Mouse (Mus musculus) liver, embryonic 16.5 days (tissue): ENCODE measurements around the gene Mterf2. TPM values are rescaled to one million over a fixed set of nuclear protein-coding genes. Genes with fewer than 3 reads are reported as not detected.

Source experiments
- ATAC-seq: fragments of 200-750 bp; cut with Nextera tagmentation; 2 replicates; pipeline ENCODE4 v1.8.0; 2017; ENCODE audit warnings: low read depth, mild to moderate bottlenecking, moderate number of reproducible peaks, moderate library complexity
- H3K27ac ChIP-seq: fragments of 300-500 bp; sonication (generic); 2 replicates; pipeline ENCODE4 v1.5.1; 2014; ENCODE audit warnings: mild to moderate bottlenecking, low read length
- H3K27me3 ChIP-seq: fragments of 300-500 bp; sonication (generic); 2 replicates; pipeline ENCODE4 v1.6.1; 2014; ENCODE audit warnings: low read depth, low read length, mixed read lengths; ENCODE audit not compliant: control insufficient read depth, insufficient read depth
- H3K36me3 ChIP-seq: fragments of 300-500 bp; sonication (generic); 2 replicates; pipeline ENCODE4 v1.6.1; 2014; ENCODE audit warnings: mild to moderate bottlenecking; ENCODE audit not compliant: control insufficient read depth, insufficient read depth
- H3K4me1 ChIP-seq: fragments of 300-500 bp; sonication (generic); 2 replicates; pipeline ENCODE4 v1.6.1; 2014; ENCODE audit warnings: low read depth, low read length, mixed read lengths; ENCODE audit not compliant: control insufficient read depth
- H3K4me2 ChIP-seq: fragments of 300-500 bp; sonication (generic); 2 replicates; pipeline ENCODE4 v1.6.1; 2014; ENCODE audit warnings: low read depth, low read length, mixed read lengths
- H3K4me3 ChIP-seq: fragments of 300-500 bp; sonication (generic); 2 replicates; pipeline ENCODE4 v1.5.1; 2014; ENCODE audit warnings: low read depth, mild to moderate bottlenecking, low read length
- H3K9ac ChIP-seq: fragments of 300-500 bp; sonication (generic); 2 replicates; pipeline ENCODE4 v1.6.1; 2014; ENCODE audit warnings: low read depth, low read length
- H3K9me3 ChIP-seq: fragments of 300-500 bp; sonication (generic); replicated peaks from 2 replicates; pipeline ENCODE4 v1.6.1; 2016; ENCODE audit warnings: low read length; ENCODE audit not compliant: control insufficient read depth
- WGBS: fragments of 180-500 bp; shearing (Covaris S2); extraction: QIAGEN DNeasy Blood & Tissue Kit; methylation state at CpG from one replicate; pipeline ENCODE4 v1.1.7; 2014; ENCODE audit not compliant: insufficient replicate concordance; 5-methylcytosine and 5-hydroxymethylcytosine counted together
- polyA plus RNA-seq: library from polyadenylated mRNA; unstranded; fragments of >200 nt; fragmentation: Nextera tagmentation; extraction: Ambion mirVana; gene quantifications from 2 replicates; pipeline ENCODE4 v1.2.1, GENCODE M21; 2015

Gene Mterf2
- polyA plus RNA-seq, 1 experiment from 2014 or later, result 3.2 TPM

DNA sequence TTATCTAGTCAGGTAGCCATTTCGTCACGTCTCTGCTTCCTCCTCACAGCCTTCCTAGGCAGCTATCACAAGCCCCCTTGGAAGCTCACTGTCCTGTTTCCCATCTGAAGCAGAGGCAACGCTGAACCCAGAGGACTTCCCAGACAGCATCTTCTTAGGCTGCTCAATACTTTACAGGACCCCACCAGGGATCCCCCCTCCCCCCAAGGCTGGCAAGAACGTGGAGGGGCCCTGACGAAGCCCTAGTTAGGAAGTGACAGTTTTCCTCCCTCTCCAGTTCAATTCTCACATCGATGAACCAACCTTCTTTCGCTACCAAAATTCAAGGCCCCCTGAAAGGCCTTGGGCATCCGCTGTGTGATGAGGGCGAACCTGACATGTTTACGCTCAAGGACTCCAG, 26.0 kb downstream of the Mterf2 start:
- peak overlapping the region; percentile 96 for H3K4me3 ChIP-seq
- peak overlapping the region; percentile 97 for H3K4me2 ChIP-seq
- ATAC-seq, result 0 out of 2 replicates have a peak, but pooled peaks have one; percentile 1
- H3K27me3 ChIP-seq, result no peaks in the 10 kb centered on the region
- no peaks in the 10 kb centered on the region for H3K36me3 ChIP-seq
- peak overlapping the region; percentile 87 for H3K27ac ChIP-seq
- peaks cover 15% of the 10 kb centered on the region for H3K4me1 ChIP-seq
- peak overlapping the region; percentile 94 for H3K9ac ChIP-seq
- no peaks in the 10 kb centered on the region for H3K9me3 ChIP-seq
- WGBS, result under 1% methylated on average over 10 of the region's 10 CpGs

DNA sequence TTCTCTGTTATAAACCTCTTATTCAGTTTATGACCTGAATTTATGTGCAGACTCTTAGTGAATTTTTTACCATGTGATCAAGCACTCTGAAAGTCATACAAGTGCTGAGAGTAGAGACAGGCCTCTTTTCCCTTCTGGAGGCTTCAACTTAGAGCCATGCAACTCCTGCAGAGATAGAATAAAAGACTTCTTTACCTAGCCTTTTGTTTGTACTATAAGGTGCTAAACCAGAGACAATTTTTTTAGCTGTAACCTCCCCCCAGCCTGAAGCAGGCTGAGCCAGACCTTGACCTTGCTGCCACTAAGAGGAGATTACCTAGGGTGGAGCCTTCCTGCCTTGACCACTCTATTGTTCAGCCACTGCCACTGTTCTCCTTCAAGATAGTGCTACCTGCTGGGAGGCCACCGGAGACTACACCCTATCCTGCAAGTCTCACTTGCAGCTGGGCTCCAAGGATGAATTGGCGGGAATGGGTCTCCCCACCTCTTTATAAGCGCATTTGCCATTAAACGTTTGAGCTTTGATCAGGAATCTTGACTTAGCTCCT, 56.1 kb downstream of the Mterf2 start:
- Histone ChIP-seq H3K27ac (no peak overlapping the region), H3K9ac (no peak overlapping the region), H3K36me3 (no peaks in the 10 kb centered on the region), H3K4me3 (no peak overlapping the region), H3K27me3 (no peaks in the 10 kb centered on the region), H3K9me3 (no peaks in the 10 kb centered on the region), H3K4me2 (no peak overlapping the region), H3K4me1 (no peaks in the 10 kb centered on the region)
- no peak for ATAC-seq
- 57% methylated on average over 4 of the region's 4 CpGs for WGBS

Other genes starting within 250 kb of the Mterf2 start
- gene Ric8b, start 210.4 kb downstream of the Mterf2 start, polyA plus RNA-seq, result 3.0 and 3.2 TPM in 2 replicates
- gene Fhl4, start 25.5 kb downstream of the Mterf2 start, polyA plus RNA-seq, result 0.20 and 0.21 TPM in 2 replicates
- 16.7 and 18.8 TPM in 2 replicates for gene Tmem263, start 25.4 kb downstream of the Mterf2 start, polyA plus RNA-seq
- gene Cry1, start 57.0 kb upstream of the Mterf2 start, polyA plus RNA-seq, result 5.7 and 6.0 TPM in 2 replicates